In genomic region chr3:60601686-60602085, GRCm38 (mm10) we compare ENCODE assay signal across 7 mouse cellular contexts.
DNase-seq lines count a peak whose midpoint lies in the region; ATAC-seq lines count a peak whose summit lies in the region.

No protein-coding gene starts in this region.

- 23% methylated on average over 4 of the region's 4 CpGs for WGBS in midbrain, embryonic 11.5 days

- H3K27me3 ChIP-seq in midbrain, embryonic 11.5 days (ENCODE audit: control insufficient read depth, insufficient read depth, low read length) = no peaks in the 10 kb centered on the region

- ATAC-seq in midbrain, embryonic 11.5 days (ENCODE audit: low FRiP score) = peak; percentile 67; the same call in 1 of the 2 replicates

- H3K4me1 ChIP-seq in midbrain, embryonic 11.5 days (ENCODE audit: control insufficient read depth, insufficient read depth, low read length) = no peaks in the 10 kb centered on the region

- H3K9ac ChIP-seq in midbrain, embryonic 11.5 days (ENCODE audit: low read length) = no peak overlapping the region

- H3K4me2 ChIP-seq in midbrain, embryonic 11.5 days = no peak overlapping the region

- no peaks in the 10 kb centered on the region for H3K36me3 ChIP-seq in midbrain, embryonic 11.5 days (ENCODE audit: control insufficient read depth, insufficient read depth, low read length)

- H3K4me3 ChIP-seq in midbrain, embryonic 11.5 days (ENCODE audit: low read depth, low read length) = no peak overlapping the region

- no peak overlapping the region for H3K27ac ChIP-seq in midbrain, embryonic 11.5 days (ENCODE audit: low read depth, low read length)

- DNase-seq in T-cell, adult 2 months (ENCODE audit: low spot score) = peak; percentile 70
- peak; percentile 88 for DNase-seq in cerebellum, adult 9-10 months
- peak; percentile 22 to 71 for DNase-seq in frontal cortex, postnatal 14 days (ENCODE audit: low spot score in 2 of 2)
- peak; percentile 87 for DNase-seq in induced T-regulatory cell, adult 2 months (ENCODE audit: low read depth)
- peak; percentile 62 to 80 for DNase-seq in left cerebral cortex, adult 18-20 months (ENCODE audit: low spot score in 2 of 2)
- DNase-seq in midbrain, embryonic 11.5 days (ENCODE audit: low spot score, missing footprints) = peak; percentile 98
- peak; percentile 62 for DNase-seq in spleen, adult 12 weeks (ENCODE audit: low spot score)

- no peaks in the 10 kb centered on the region for H3K9me3 ChIP-seq in midbrain, embryonic 11.5 days (ENCODE audit: control insufficient read depth, low read length)

Comparison
In these comparisons a context has a peak if more than half of its experiments do, and no peak if none do; other contexts are left out.
1. DNase-seq: peak in every context shown above with its lines; median percentile 98 in midbrain, embryonic 11.5 days; 88 in cerebellum, adult 9-10 months; 87 in induced T-regulatory cell, adult 2 months; 71 in left cerebral cortex, adult 18-20 months; 70 in T-cell, adult 2 months; 62 in spleen, adult 12 weeks; 46 in frontal cortex, postnatal 14 days.